Mouse (Mus musculus): Measurements from ENCODE around the gene Mogat2. TPM values are rescaled to one million over a fixed set of nuclear protein-coding genes. Genes with fewer than 3 reads are reported as not detected.

The Mogat2 gene
- polyA plus RNA-seq, 1 experiment from 2014 or later = 362 TPM

GRCm38 (mm10) chr7:99177386-99177785, 61.0 kb downstream of the Mogat2 start:
- Histone ChIP-seq H3K27me3 (replicated peaks; ENCODE audit: control insufficient read depth, insufficient read depth, low read length) (no peaks in the 10 kb centered on the region), H3K9me3 (ENCODE audit: control insufficient read depth) (no peaks in the 10 kb centered on the region), H3K4me2 (replicated peaks; ENCODE audit: low read depth) (peak overlapping the region; percentile 97), H3K4me1 (replicated peaks; ENCODE audit: control insufficient read depth, insufficient read depth, low read length) (peaks cover 14% of the 10 kb centered on the region), H3K9ac (ENCODE audit: low read depth, low read length) (peak overlapping the region; percentile 38; the same call in 1 of the 2 replicates), H3K36me3 (ENCODE audit: control insufficient read depth, insufficient read depth) (peaks cover 12% of the 10 kb centered on the region; the same call in 1 of the 2 replicates), H3K27ac (ENCODE audit: low read depth, low read length) (peak overlapping the region; percentile 30), H3K4me3 (ENCODE audit: low read depth, low read length) (no peak overlapping the region; the same call in 1 of the 2 replicates)
- no peak for ATAC-seq
- TF ChIP-seq CTCF (IDR thresholded peaks at IDR 0.05; ENCODE audit: low read depth) = no peak
- WGBS = 80% methylated on average over 5 of the region's 5 CpGs

- H3K4me2 ChIP-seq (replicated peaks; ENCODE audit: low read depth) = peak overlapping the region; percentile 97
These were observed 62.8 kb downstream of the Mogat2 start for GRCm38 (mm10) chr7:99175666-99176065.

GRCm38 (mm10) chr7:99175118-99175517, 63.3 kb downstream of the Mogat2 start:
- peak overlapping the region; percentile 79 for H3K27ac ChIP-seq (ENCODE audit: low read depth, low read length)
- peaks cover 14% of the 10 kb centered on the region for H3K4me1 ChIP-seq (replicated peaks; ENCODE audit: control insufficient read depth, insufficient read depth, low read length)
- H3K27me3 ChIP-seq (replicated peaks; ENCODE audit: control insufficient read depth, insufficient read depth, low read length) = no peaks in the 10 kb centered on the region
- 42% methylated on average over 11 of the region's 11 CpGs for WGBS
- no peak for TF ChIP-seq CTCF (IDR thresholded peaks at IDR 0.05; ENCODE audit: low read depth)
- peak overlapping the region; percentile 38; the same call in 1 of the 2 replicates for H3K9ac ChIP-seq (ENCODE audit: low read depth, low read length)
- no peaks in the 10 kb centered on the region for H3K9me3 ChIP-seq (ENCODE audit: control insufficient read depth)
- H3K4me3 ChIP-seq (ENCODE audit: low read depth, low read length) = no peak overlapping the region
- ATAC-seq = peak; percentile 57
- peak overlapping the region; percentile 97 for H3K4me2 ChIP-seq (replicated peaks; ENCODE audit: low read depth)
- H3K36me3 ChIP-seq (ENCODE audit: control insufficient read depth, insufficient read depth) = peaks cover 16% of the 10 kb centered on the region; the same call in 1 of the 2 replicates

More at GRCm38 (mm10) chr7:99175666-99176065, 62.8 kb downstream of the Mogat2 start:
- H3K4me1 ChIP-seq (replicated peaks; ENCODE audit: control insufficient read depth, insufficient read depth, low read length) = peaks cover 14% of the 10 kb centered on the region
- H3K27me3 ChIP-seq (replicated peaks; ENCODE audit: control insufficient read depth, insufficient read depth, low read length) = no peaks in the 10 kb centered on the region
- no peak overlapping the region for H3K4me3 ChIP-seq (ENCODE audit: low read depth, low read length)
- ATAC-seq = peak; percentile 15
- 69% methylated on average over 9 of the region's 9 CpGs for WGBS
- H3K27ac ChIP-seq (ENCODE audit: low read depth, low read length) = peak overlapping the region; percentile 79
- peaks cover 16% of the 10 kb centered on the region; the same call in 1 of the 2 replicates for H3K36me3 ChIP-seq (ENCODE audit: control insufficient read depth, insufficient read depth)
- H3K9me3 ChIP-seq (ENCODE audit: control insufficient read depth) = no peaks in the 10 kb centered on the region
- peak overlapping the region; percentile 38; the same call in 1 of the 2 replicates for H3K9ac ChIP-seq (ENCODE audit: low read depth, low read length)
- TF ChIP-seq CTCF (IDR thresholded peaks at IDR 0.05; ENCODE audit: low read depth) = no peak

- Histone ChIP-seq H3K9ac (ENCODE audit: low read depth, low read length) (no peak overlapping the region), H3K4me1 (replicated peaks; ENCODE audit: control insufficient read depth, insufficient read depth, low read length) (peaks cover 14% of the 10 kb centered on the region), H3K4me2 (replicated peaks; ENCODE audit: low read depth) (0 out of 2 replicates have a peak overlapping the region, but pooled peaks have one; percentile 9), H3K27me3 (replicated peaks; ENCODE audit: control insufficient read depth, insufficient read depth, low read length) (no peaks in the 10 kb centered on the region), H3K9me3 (ENCODE audit: control insufficient read depth) (no peaks in the 10 kb centered on the region), H3K27ac (ENCODE audit: low read depth, low read length) (peak overlapping the region; percentile 79), H3K36me3 (ENCODE audit: control insufficient read depth, insufficient read depth) (peaks cover 24% of the 10 kb centered on the region; the same call in 1 of the 2 replicates), H3K4me3 (ENCODE audit: low read depth, low read length) (no peak overlapping the region)
- WGBS = 80% methylated on average over 4 of the region's 4 CpGs
- ATAC-seq = no peak
- TF ChIP-seq CTCF (IDR thresholded peaks at IDR 0.05; ENCODE audit: low read depth) = no peak
These were observed 64.4 kb downstream of the Mogat2 start for GRCm38 (mm10) chr7:99174006-99174405.

- ATAC-seq = no peak
- no peak overlapping the region for H3K9ac ChIP-seq (ENCODE audit: low read depth, low read length)
- no peaks in the 10 kb centered on the region for H3K9me3 ChIP-seq (ENCODE audit: control insufficient read depth)
- 38% methylated on average over 6 of the region's 6 CpGs for WGBS
- H3K27ac ChIP-seq (ENCODE audit: low read depth, low read length) = 0 out of 2 replicates have a peak overlapping the region, but pooled peaks have one; percentile 55
- H3K27me3 ChIP-seq (replicated peaks; ENCODE audit: control insufficient read depth, insufficient read depth, low read length) = no peaks in the 10 kb centered on the region
- H3K4me2 ChIP-seq (replicated peaks; ENCODE audit: low read depth) = 0 out of 2 replicates have a peak overlapping the region, but pooled peaks have one; percentile 9
- H3K4me1 ChIP-seq (replicated peaks; ENCODE audit: control insufficient read depth, insufficient read depth, low read length) = peaks cover 17% of the 10 kb centered on the region
- peaks cover 30% of the 10 kb centered on the region; the same call in 1 of the 2 replicates for H3K36me3 ChIP-seq (ENCODE audit: control insufficient read depth, insufficient read depth)
- H3K4me3 ChIP-seq (ENCODE audit: low read depth, low read length) = no peak overlapping the region
- no peak for TF ChIP-seq CTCF (IDR thresholded peaks at IDR 0.05; ENCODE audit: low read depth)
These were observed 65.5 kb downstream of the Mogat2 start for GRCm38 (mm10) chr7:99172898-99173297.

GRCm38 (mm10) chr7:99171730-99172463, 66.5 kb downstream of the Mogat2 start:
- no peak for ATAC-seq
- Histone ChIP-seq H3K4me2 (replicated peaks; ENCODE audit: low read depth) (no peak overlapping the region; the same call in 1 of the 2 replicates), H3K4me1 (replicated peaks; ENCODE audit: control insufficient read depth, insufficient read depth, low read length) (peaks cover 22% of the 10 kb centered on the region), H3K36me3 (ENCODE audit: control insufficient read depth, insufficient read depth) (peaks cover 30% of the 10 kb centered on the region; the same call in 1 of the 2 replicates), H3K9me3 (ENCODE audit: control insufficient read depth) (no peaks in the 10 kb centered on the region), H3K27me3 (replicated peaks; ENCODE audit: control insufficient read depth, insufficient read depth, low read length) (no peaks in the 10 kb centered on the region), H3K9ac (ENCODE audit: low read depth, low read length) (no peak overlapping the region), H3K4me3 (ENCODE audit: low read depth, low read length) (no peak overlapping the region), H3K27ac (ENCODE audit: low read depth, low read length) (peak overlapping the region; percentile 55)
- no peak for TF ChIP-seq CTCF (IDR thresholded peaks at IDR 0.05; ENCODE audit: low read depth)
- 66% methylated on average over 10 of the region's 10 CpGs for WGBS
